Mouse (Mus musculus): ENCODE measurements around the gene Prpsap1. TPM values are rescaled to one million over a fixed set of nuclear protein-coding genes. Genes with fewer than 3 reads are reported as not detected.

Prpsap1 gene
- polyA plus RNA-seq, 1 experiment from 2014 or later: 201 TPM

DNA sequence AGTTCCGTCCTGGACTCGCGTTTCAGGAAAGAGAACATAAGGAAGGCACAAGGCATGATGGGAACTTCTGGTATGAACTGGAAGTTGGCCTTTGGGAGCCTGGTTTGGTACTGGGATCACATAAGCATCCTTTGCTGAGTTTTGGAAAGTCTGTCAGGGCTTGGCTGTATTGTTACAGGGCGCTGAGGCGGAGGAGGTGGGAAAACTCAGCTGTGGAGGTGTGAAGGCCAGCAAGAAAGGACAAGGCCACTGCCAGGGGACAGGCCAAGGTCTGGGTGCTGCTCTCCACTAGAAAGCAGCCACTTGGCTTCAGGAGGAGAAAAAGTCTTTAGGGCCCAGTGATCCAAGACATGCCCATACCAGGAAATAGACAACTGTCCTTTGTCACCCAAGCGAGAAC, 50.7 kb downstream of the Prpsap1 start:
- H3K4me1 ChIP-seq (replicated peaks; ENCODE audit: control insufficient read depth, insufficient read depth, low read length): 0 out of 2 replicates have a peak, but pooled peaks cover 3% of the 10 kb centered on the region
- no peaks in the 10 kb centered on the region for H3K9me3 ChIP-seq (ENCODE audit: control insufficient read depth, low read length)
- H3K27ac ChIP-seq (ENCODE audit: low read length): no peak overlapping the region
- H3K27me3 ChIP-seq (replicated peaks; ENCODE audit: control insufficient read depth, insufficient read depth, low read length): peaks cover 10% of the 10 kb centered on the region
- no peak for ATAC-seq
- WGBS: 79% methylated on average over 6 of the region's 6 CpGs
- H3K9ac ChIP-seq (replicated peaks; ENCODE audit: low read depth, low read length): no peak overlapping the region
- H3K4me3 ChIP-seq (replicated peaks; ENCODE audit: low read length): no peak overlapping the region
- no peak overlapping the region for H3K4me2 ChIP-seq (ENCODE audit: low read length)
- H3K36me3 ChIP-seq (ENCODE audit: control insufficient read depth, insufficient read depth): no peaks in the 10 kb centered on the region

DNA sequence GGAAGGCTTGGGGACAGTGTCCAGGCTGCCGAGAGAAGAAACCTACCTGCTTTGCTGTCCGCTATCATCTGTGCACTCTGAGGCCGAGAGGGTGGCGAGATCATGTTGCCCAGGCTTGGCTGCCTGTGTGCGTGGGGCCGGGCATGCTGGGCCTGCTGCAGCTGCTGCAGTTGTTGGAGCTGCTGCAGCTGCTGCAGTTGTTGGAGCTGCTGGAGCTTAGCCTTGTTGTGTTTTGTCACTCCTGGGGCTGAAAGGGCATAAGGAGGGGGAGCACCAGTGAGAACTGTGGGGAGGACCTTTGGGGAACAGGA, 51.2 kb downstream of the Prpsap1 start:
- H3K27ac ChIP-seq (ENCODE audit: low read length): no peak overlapping the region
- H3K9ac ChIP-seq (replicated peaks; ENCODE audit: low read depth, low read length): no peak overlapping the region
- no peaks in the 10 kb centered on the region for H3K9me3 ChIP-seq (ENCODE audit: control insufficient read depth, low read length)
- WGBS: 80% methylated on average over 6 of the region's 6 CpGs
- H3K4me3 ChIP-seq (replicated peaks; ENCODE audit: low read length): no peak overlapping the region
- H3K4me1 ChIP-seq (replicated peaks; ENCODE audit: control insufficient read depth, insufficient read depth, low read length): 0 out of 2 replicates have a peak, but pooled peaks cover 3% of the 10 kb centered on the region
- H3K4me2 ChIP-seq (ENCODE audit: low read length): no peak overlapping the region
- no peaks in the 10 kb centered on the region for H3K36me3 ChIP-seq (ENCODE audit: control insufficient read depth, insufficient read depth)
- no peak for ATAC-seq
- peaks cover 7% of the 10 kb centered on the region for H3K27me3 ChIP-seq (replicated peaks; ENCODE audit: control insufficient read depth, insufficient read depth, low read length)

DNA sequence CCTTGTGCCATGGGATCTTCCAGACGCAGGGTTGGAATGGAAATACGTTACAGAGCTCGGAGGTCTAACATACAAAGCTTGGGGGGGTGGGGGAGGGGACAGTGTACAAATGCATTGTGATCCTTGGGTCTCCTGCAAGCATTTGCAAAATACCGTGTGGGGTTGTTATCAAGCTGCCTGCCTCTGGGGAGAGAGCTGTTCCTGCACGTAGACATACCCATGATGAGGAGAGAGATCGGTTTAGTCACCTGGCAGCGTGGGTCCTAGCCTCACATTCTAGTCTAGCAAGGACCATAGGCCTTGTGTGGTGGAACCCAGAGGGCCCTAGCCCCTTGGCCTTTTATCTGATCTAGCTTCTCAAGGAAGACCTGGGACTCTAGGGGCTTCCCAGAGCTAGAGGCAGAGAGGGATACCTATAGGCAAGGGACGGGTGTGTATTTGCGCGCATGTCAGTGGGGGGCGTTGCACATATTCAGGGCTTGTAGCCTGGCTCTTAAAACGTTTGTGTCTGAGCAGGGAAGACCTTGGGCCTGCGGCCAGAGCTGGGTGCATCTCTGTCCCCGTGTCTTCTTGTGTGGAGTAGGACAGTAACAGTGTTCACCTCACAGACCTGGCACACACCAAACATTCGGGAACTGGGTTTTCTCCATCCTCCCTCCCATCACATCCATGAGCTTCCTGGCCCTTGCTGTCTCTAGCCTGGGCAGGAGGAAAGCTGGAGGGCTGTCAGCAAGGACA, 51.7 kb downstream of the Prpsap1 start:
- Histone ChIP-seq H3K36me3 (ENCODE audit: control insufficient read depth, insufficient read depth) (no peaks in the 10 kb centered on the region), H3K27me3 (replicated peaks; ENCODE audit: control insufficient read depth, insufficient read depth, low read length) (peaks cover 5% of the 10 kb centered on the region), H3K9ac (replicated peaks; ENCODE audit: low read depth, low read length) (no peak overlapping the region), H3K27ac (ENCODE audit: low read length) (no peak overlapping the region), H3K4me3 (replicated peaks; ENCODE audit: low read length) (no peak overlapping the region), H3K4me2 (ENCODE audit: low read length) (no peak overlapping the region), H3K9me3 (ENCODE audit: control insufficient read depth, low read length) (no peaks in the 10 kb centered on the region), H3K4me1 (replicated peaks; ENCODE audit: control insufficient read depth, insufficient read depth, low read length) (peaks cover 8% of the 10 kb centered on the region)
- 77% methylated on average over 15 of the region's 15 CpGs for WGBS
- no peak for ATAC-seq

DNA sequence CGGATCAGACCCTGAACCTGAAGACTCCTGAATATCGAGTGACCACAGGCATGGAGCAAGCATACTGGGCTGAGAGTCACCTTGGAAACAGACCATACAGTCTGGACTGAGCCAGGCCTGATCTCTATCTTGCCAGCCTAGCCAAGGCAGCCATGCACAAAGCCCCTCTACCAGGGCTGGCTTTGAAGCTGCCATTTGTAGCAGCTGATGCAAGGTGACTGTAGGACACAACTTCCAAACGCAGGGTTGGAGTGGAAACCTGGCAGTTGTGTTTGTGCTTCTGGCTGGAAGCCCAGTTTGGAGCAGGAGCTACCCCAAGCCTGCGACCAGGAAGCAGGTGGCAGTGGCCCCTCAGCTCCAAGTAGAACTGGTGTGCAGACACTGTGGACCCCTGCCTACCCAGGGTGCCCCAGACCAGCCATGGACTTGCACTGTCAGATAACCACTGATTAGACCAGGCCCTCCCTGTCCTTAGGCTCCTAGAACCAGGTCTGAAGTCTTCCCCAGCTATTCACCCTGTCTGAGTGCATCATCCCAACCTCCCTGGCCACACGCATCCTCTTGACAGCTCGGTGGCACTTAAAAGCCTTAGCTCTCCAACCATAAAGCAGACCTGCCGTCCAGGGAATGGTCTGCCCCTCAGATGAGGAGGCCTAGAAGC, 53.5 kb downstream of the Prpsap1 start:
- no peak overlapping the region for H3K9ac ChIP-seq (replicated peaks; ENCODE audit: low read depth, low read length)
- H3K27ac ChIP-seq (ENCODE audit: low read length): no peak overlapping the region
- peaks cover 22% of the 10 kb centered on the region for H3K4me1 ChIP-seq (replicated peaks; ENCODE audit: control insufficient read depth, insufficient read depth, low read length)
- no peak overlapping the region for H3K4me3 ChIP-seq (replicated peaks; ENCODE audit: low read length)
- 0 out of 2 replicates have a peak, but pooled peaks cover 2% of the 10 kb centered on the region for H3K36me3 ChIP-seq (ENCODE audit: control insufficient read depth, insufficient read depth)
- H3K4me2 ChIP-seq (ENCODE audit: low read length): no peak overlapping the region
- no peak for ATAC-seq
- H3K9me3 ChIP-seq (ENCODE audit: control insufficient read depth, low read length): no peaks in the 10 kb centered on the region
- H3K27me3 ChIP-seq (replicated peaks; ENCODE audit: control insufficient read depth, insufficient read depth, low read length): no peaks in the 10 kb centered on the region
- 73% methylated on average over 7 of the region's 7 CpGs for WGBS

DNA sequence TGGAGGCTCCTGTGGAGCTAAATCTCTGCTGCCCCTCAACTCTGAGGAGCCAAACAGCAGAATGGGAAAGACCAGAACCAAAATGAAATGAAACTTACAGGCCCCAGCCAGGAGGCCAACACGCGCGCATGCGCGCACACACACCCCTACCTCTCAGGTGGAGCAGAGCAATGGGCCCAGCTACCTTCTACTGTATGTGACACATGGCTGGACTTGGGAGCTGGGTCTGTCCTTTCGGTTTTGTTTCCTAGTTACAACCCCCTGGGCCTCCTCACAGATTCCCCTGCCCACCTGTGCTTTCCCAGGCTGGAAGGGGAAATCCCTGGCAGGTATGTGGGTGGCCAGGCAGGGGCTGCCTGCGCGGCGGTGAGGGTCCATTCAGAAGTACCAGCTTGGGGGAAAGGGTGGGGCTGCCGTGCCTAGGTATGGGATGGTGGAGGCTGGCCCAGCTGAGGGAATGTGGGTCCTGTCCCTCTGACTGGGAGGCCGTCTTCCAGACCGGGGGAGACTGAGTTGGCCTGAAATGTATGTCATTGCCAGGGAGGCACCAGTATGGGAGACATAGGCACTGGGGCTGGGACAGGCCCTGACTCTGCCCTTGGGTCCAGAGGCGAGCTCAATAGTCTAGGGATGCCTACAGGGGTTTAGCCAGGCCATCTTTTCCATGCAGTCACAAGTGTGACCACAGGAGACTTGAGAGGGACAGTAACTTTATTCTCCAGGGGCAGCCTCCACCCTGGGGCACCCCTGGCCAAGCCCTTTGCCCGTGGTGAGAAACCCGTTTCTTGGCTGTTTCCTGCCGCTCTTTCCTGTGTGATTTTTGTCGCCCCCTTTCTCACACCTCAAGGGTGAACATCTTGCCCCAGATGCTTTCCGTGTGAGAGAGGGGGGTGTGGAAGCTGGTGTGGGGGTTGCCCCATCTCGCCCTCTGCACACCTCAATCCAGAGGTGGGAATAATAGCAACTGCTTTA, 54.4 kb downstream of the Prpsap1 start:
- no peak overlapping the region for H3K4me2 ChIP-seq (ENCODE audit: low read length)
- WGBS: 86% methylated on average over 19 of the region's 19 CpGs
- no peaks in the 10 kb centered on the region for H3K9me3 ChIP-seq (ENCODE audit: control insufficient read depth, low read length)
- H3K9ac ChIP-seq (replicated peaks; ENCODE audit: low read depth, low read length): no peak overlapping the region
- no peaks in the 10 kb centered on the region for H3K27me3 ChIP-seq (replicated peaks; ENCODE audit: control insufficient read depth, insufficient read depth, low read length)
- no peak overlapping the region for H3K27ac ChIP-seq (ENCODE audit: low read length)
- H3K36me3 ChIP-seq (ENCODE audit: control insufficient read depth, insufficient read depth): 0 out of 2 replicates have a peak, but pooled peaks cover 2% of the 10 kb centered on the region
- ATAC-seq: no peak
- H3K4me3 ChIP-seq (replicated peaks; ENCODE audit: low read length): no peak overlapping the region
- peaks cover 28% of the 10 kb centered on the region for H3K4me1 ChIP-seq (replicated peaks; ENCODE audit: control insufficient read depth, insufficient read depth, low read length)

DNA sequence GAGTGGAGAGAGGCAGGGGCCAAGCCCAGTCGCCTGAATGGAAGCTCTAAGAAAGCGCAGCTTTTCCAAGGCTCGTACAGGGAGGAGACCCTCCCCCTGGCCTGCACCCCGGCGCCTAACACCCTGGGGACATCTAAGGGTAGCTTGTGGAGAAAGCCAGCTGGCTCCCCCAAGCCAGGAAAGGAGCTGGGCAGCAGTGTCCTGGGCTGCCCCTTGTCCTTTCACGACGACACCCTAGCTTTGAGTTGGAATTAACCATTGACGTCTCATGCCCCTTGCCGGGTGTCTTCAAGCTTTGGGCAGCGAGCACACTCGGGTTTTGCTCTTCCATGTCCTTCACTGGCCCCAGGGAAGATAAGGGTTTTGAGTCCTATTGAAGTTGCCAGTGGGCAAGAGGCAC, 56.5 kb downstream of the Prpsap1 start:
- no peaks in the 10 kb centered on the region for H3K27me3 ChIP-seq (replicated peaks; ENCODE audit: control insufficient read depth, insufficient read depth, low read length)
- no peak overlapping the region for H3K9ac ChIP-seq (replicated peaks; ENCODE audit: low read depth, low read length)
- no peak overlapping the region for H3K4me2 ChIP-seq (ENCODE audit: low read length)
- H3K36me3 ChIP-seq (ENCODE audit: control insufficient read depth, insufficient read depth): 0 out of 2 replicates have a peak, but pooled peaks cover 2% of the 10 kb centered on the region
- no peaks in the 10 kb centered on the region for H3K9me3 ChIP-seq (ENCODE audit: control insufficient read depth, low read length)
- no peak overlapping the region for H3K4me3 ChIP-seq (replicated peaks; ENCODE audit: low read length)
- WGBS: 85% methylated on average over 11 of the region's 11 CpGs
- H3K27ac ChIP-seq (ENCODE audit: low read length): no peak overlapping the region
- peaks cover 30% of the 10 kb centered on the region for H3K4me1 ChIP-seq (replicated peaks; ENCODE audit: control insufficient read depth, insufficient read depth, low read length)
- ATAC-seq: no peak

DNA sequence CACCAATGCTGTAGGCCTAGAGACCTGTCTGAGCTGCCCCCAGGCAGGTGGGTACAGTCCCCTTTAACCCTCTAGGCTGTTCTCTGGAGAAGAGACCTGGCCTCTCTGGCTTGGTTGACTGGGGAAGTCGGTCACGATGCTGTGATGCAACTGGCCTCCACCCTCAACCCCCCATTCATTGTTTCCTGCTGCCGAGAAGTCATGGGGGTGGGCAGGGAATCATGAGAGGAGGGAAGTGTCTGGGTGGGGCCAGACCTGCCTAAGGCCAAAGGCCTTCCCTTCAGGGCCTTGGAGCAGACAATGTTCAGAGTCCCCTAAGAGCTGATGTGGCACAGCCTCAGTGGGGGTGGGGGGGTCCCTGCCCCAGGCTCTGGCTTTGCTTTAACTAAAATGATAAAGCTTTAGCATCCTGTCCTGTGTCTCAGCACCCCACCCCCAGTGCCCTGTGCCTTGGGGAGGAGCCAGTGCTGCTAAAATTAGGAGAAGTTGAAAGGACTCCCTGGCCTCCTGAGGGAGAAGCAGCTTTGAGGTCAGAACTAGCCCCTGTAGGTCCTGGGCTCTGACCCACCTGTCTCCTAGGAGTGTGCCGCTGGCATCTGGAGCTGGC, 57.2 kb downstream of the Prpsap1 start:
- H3K4me1 ChIP-seq (replicated peaks; ENCODE audit: control insufficient read depth, insufficient read depth, low read length): peaks cover 30% of the 10 kb centered on the region
- H3K27ac ChIP-seq (ENCODE audit: low read length): 0 out of 2 replicates have a peak overlapping the region, but pooled peaks have one; percentile 18
- H3K4me3 ChIP-seq (replicated peaks; ENCODE audit: low read length): peak overlapping the region; percentile 8; the same call in 1 of the 2 replicates
- 0 out of 2 replicates have a peak, but pooled peaks cover 2% of the 10 kb centered on the region for H3K36me3 ChIP-seq (ENCODE audit: control insufficient read depth, insufficient read depth)
- peak overlapping the region; percentile 95 for H3K4me2 ChIP-seq (ENCODE audit: low read length)
- WGBS: 72% methylated on average over 4 of the region's 4 CpGs
- no peak for ATAC-seq
- H3K27me3 ChIP-seq (replicated peaks; ENCODE audit: control insufficient read depth, insufficient read depth, low read length): no peaks in the 10 kb centered on the region; the same call in 1 of the 2 replicates
- peak overlapping the region; percentile 42 for H3K9ac ChIP-seq (replicated peaks; ENCODE audit: low read depth, low read length)
- H3K9me3 ChIP-seq (ENCODE audit: control insufficient read depth, low read length): no peaks in the 10 kb centered on the region

DNA sequence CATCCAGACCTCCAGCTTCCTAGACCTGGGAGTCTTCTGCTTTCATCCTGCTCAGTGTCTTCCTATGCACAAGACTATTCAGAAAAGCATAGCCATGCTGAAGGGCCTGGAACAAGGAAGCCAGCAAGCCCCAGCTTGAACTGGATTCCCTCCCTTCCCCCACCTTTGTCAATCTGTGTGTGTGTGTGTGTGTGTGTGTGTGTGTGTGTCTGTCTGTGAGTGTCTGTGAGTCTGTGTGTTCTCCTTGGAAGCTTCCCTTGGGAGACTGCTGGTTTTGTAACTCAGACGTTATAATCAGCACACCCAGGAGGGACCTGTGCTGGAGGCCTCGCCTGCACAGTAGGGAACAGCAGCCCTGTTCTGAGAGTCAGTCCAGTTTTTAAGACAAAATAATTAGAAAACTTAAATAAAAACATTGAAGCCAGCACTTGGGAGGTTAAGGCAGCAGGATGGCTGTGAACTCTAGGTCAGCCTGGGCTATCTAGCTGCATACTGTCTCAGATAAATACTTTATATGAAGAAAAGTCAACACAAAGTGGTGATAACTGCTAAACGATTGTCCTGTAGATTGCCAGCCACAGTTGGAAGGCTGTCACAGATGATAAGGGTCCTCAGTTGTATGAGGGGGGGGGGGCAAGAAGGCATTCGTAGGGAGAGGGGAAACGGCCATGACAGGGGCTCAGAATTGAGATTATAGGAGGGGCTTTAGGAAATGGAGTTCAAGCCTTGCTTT, 57.8 kb downstream of the Prpsap1 start:
- Histone ChIP-seq H3K27me3 (replicated peaks; ENCODE audit: control insufficient read depth, insufficient read depth, low read length) (peaks cover 4% of the 10 kb centered on the region; the same call in 1 of the 2 replicates), H3K9ac (replicated peaks; ENCODE audit: low read depth, low read length) (peak overlapping the region; percentile 42), H3K27ac (ENCODE audit: low read length) (no peak overlapping the region), H3K4me3 (replicated peaks; ENCODE audit: low read length) (peak overlapping the region; percentile 17), H3K9me3 (ENCODE audit: control insufficient read depth, low read length) (no peaks in the 10 kb centered on the region), H3K4me1 (replicated peaks; ENCODE audit: control insufficient read depth, insufficient read depth, low read length) (peaks cover 30% of the 10 kb centered on the region), H3K36me3 (ENCODE audit: control insufficient read depth, insufficient read depth) (0 out of 2 replicates have a peak, but pooled peaks cover 2% of the 10 kb centered on the region), H3K4me2 (ENCODE audit: low read length) (peak overlapping the region; percentile 95)
- no peak for ATAC-seq
- 73% methylated on average over 5 of the region's 5 CpGs for WGBS

Data from forebrain, embryonic 16.5 days (tissue).